7 mouse cellular contexts compared by ENCODE assay signal in the genomic region with DNA sequence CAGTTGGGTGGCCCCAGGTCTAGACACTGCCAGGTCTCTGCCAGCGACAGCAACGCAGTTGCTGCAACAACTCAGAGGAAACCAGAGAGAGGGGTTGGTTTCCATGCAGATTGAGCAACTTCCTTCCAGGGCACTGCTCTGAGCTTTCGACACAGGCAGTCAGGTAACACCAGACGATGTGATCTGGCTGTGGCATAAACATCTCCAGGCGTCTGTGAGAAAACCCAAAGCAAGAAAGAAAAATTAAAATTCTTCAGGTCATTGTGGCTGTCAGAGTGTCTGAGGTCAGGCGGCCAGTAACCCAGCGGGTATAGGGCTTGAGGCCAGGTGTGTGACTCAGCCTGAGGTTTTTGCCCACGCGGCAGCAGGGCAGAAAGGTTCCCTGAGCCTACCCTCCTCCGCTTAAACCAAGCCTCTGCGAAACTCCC.
A peak's percentile ranks its signal among the peaks of the same experiment; 100 is the strongest.
DNase-seq lines count a peak whose midpoint lies in the region; ATAC-seq lines count a peak whose summit lies in the region.

No protein-coding gene starts in this region.

- peaks cover 7% of the 10 kb centered on the region for H3K4me1 ChIP-seq in liver, embryonic 15.5 days (replicated peaks)
- H3K4me1 ChIP-seq in hindbrain, embryonic 11.5 days (replicated peaks; ENCODE audit: control insufficient read depth, insufficient read depth, low read length) = no peaks in the 10 kb centered on the region

- H3K36me3 ChIP-seq in liver, embryonic 15.5 days (replicated peaks) = no peaks in the 10 kb centered on the region
- H3K36me3 ChIP-seq in hindbrain, embryonic 11.5 days (ENCODE audit: control insufficient read depth, insufficient read depth, low read length) = no peaks in the 10 kb centered on the region

- H3K27ac ChIP-seq in liver, embryonic 15.5 days (replicated peaks) = peak overlapping the region; percentile 68
- no peak overlapping the region for H3K27ac ChIP-seq in hindbrain, embryonic 11.5 days (ENCODE audit: low read depth, low read length)

- no peak overlapping the region for H3K4me3 ChIP-seq in liver, embryonic 15.5 days (replicated peaks)
- no peak overlapping the region for H3K4me3 ChIP-seq in hindbrain, embryonic 11.5 days (ENCODE audit: low read depth, low read length)

- no peaks in the 10 kb centered on the region for H3K9me3 ChIP-seq in liver, embryonic 15.5 days (replicated peaks)
- no peaks in the 10 kb centered on the region for H3K9me3 ChIP-seq in hindbrain, embryonic 11.5 days (ENCODE audit: control insufficient read depth, low read length)

- H3K27me3 ChIP-seq in liver, embryonic 15.5 days = no peaks in the 10 kb centered on the region
- no peaks in the 10 kb centered on the region for H3K27me3 ChIP-seq in hindbrain, embryonic 11.5 days (ENCODE audit: control insufficient read depth, insufficient read depth, low read length)

- peak; percentile 65 for ATAC-seq in liver, embryonic 15.5 days (ENCODE audit: insufficient read depth)
- ATAC-seq in hindbrain, embryonic 11.5 days (ENCODE audit: low FRiP score) = no peak

- peak; percentile 73 for DNase-seq in Muller cell, postnatal 12 days (ENCODE audit: inconsistent ontology term)
- peak; percentile 82 for DNase-seq in brain, adult 2 months (ENCODE audit: low read depth, low spot score)
- DNase-seq in spleen, postnatal 36 days (ENCODE audit: low spot score in 2 of 2) = peak; percentile 63 to 66
- DNase-seq in hindbrain, embryonic 11.5 days (ENCODE audit: low spot score) = no peak
- no peak for DNase-seq in MN1 (ENCODE audit: low spot score)
- DNase-seq in kidney, adult 18-20 months = no peak

- 12% methylated on average over 11 of the region's 11 CpGs for WGBS in liver, embryonic 15.5 days (ENCODE audit: insufficient replicate concordance)
- WGBS in hindbrain, embryonic 11.5 days = 74% methylated on average over 11 of the region's 11 CpGs

- peak overlapping the region; percentile 20 for H3K4me2 ChIP-seq in liver, embryonic 15.5 days
- no peak overlapping the region for H3K4me2 ChIP-seq in hindbrain, embryonic 11.5 days (replicated peaks; ENCODE audit: low read depth, low read length)

- H3K9ac ChIP-seq in liver, embryonic 15.5 days = no peak overlapping the region
- no peak overlapping the region for H3K9ac ChIP-seq in hindbrain, embryonic 11.5 days (ENCODE audit: low read depth, low read length)

Comparison
In these comparisons a context has a peak if more than half of its experiments do, and no peak if none do; other contexts are left out.
1. DNase-seq: peak in Muller cell, postnatal 12 days (single experiment), brain, adult 2 months (single experiment) and spleen, postnatal 36 days (2 of 2); none in hindbrain, embryonic 11.5 days (single experiment), MN1 (single experiment) and kidney, adult 18-20 months (single experiment).